Mouse (Mus musculus) ES-E14 (cell line): Measurements from ENCODE around the gene Nfatc4. TPM values are rescaled to one million over a fixed set of nuclear protein-coding genes. Genes with fewer than 3 reads are reported as not detected.

Experiments
- DNase-seq: peaks from one replicate; pipeline ENCODE4 v3.0.0-alpha.2; 2013; ENCODE audit warnings: low read depth, low spot score
- H3K27ac ChIP-seq: 2 replicates; pipeline ENCODE4 v1.5.1; 2012; ENCODE audit warnings: low read depth, mild to moderate bottlenecking, low read length, moderate library complexity, mixed read lengths; ENCODE audit not compliant: poor library complexity, insufficient read depth, severe bottlenecking
- H3K36me3 ChIP-seq: 2 replicates; pipeline ENCODE4 v1.6.1; 2012; ENCODE audit warnings: mild to moderate bottlenecking, low read length, moderate library complexity, mixed read lengths; ENCODE audit not compliant: control insufficient read depth, poor library complexity, insufficient read depth, severe bottlenecking
- H3K4me1 ChIP-seq, 2 experiments: fragments of 150-350 bp in 1 of 2; sonication (generic) in 1 of 2; 2 replicates each; pipeline ENCODE4 v1.6.1; 2012; ENCODE audit warnings: low read length in 2 of 2, mild to moderate bottlenecking in 1 of 2, mixed read lengths in 1 of 2; ENCODE audit not compliant: control insufficient read depth in 2 of 2, insufficient read depth in 2 of 2, poor library complexity in 1 of 2
- H3K4me3 ChIP-seq, 2 experiments: fragments of 150-350 bp in 1 of 2; sonication (generic) in 1 of 2; 2 replicates each; pipeline ENCODE4 v1.5.1; 2012; ENCODE audit warnings: low read length in 2 of 2, low read depth in 1 of 2, mild to moderate bottlenecking in 1 of 2, mixed read lengths in 1 of 2; ENCODE audit not compliant: insufficient read depth in 1 of 2, poor library complexity in 1 of 2, severe bottlenecking in 1 of 2
- H3K9ac ChIP-seq: 2 replicates; pipeline ENCODE4 v1.6.1; 2012; ENCODE audit warnings: low read depth, mild to moderate bottlenecking, low read length, mixed read lengths; ENCODE audit not compliant: poor library complexity, insufficient read depth, severe bottlenecking
- H3K9me3 ChIP-seq: fragments of 150-350 bp; sonication (generic); 2 replicates; pipeline ENCODE4 v1.6.1; 2012; ENCODE audit warnings: low read depth, mild to moderate bottlenecking, low read length; ENCODE audit not compliant: control insufficient read depth, insufficient read depth
- CHD2 ChIP-seq: IDR thresholded peaks from 2 replicates; pipeline ENCODE4 v1.6.1; 2014; ENCODE audit warnings: mild to moderate bottlenecking, low read depth, low read length, inconsistent platforms
- HCFC1 ChIP-seq: IDR thresholded peaks from 2 replicates; pipeline ENCODE4 v1.6.1; 2012; ENCODE audit warnings: low read length, inconsistent platforms, borderline replicate concordance; ENCODE audit not compliant: insufficient read depth
- MAFK ChIP-seq: IDR thresholded peaks from 2 replicates; pipeline ENCODE4 v1.6.1; 2014; ENCODE audit warnings: mild to moderate bottlenecking, low read depth, low read length, inconsistent platforms; ENCODE audit not compliant: insufficient read depth
- ZC3H11A ChIP-seq: IDR thresholded peaks from 2 replicates; pipeline ENCODE4 v1.6.1; 2012; ENCODE audit warnings: low read depth, mild to moderate bottlenecking, inconsistent platforms, low read length, borderline replicate concordance
- ZNF384 ChIP-seq: IDR thresholded peaks from 2 replicates; pipeline ENCODE4 v1.6.1; 2012; ENCODE audit warnings: low read depth, low read length, inconsistent platforms
- in situ Hi-C, 2 experiments: fragments of 600-800 bp; cut with MboI; formaldehyde crosslinking; loops; one replicate each; pipeline ENCODE4 v1.15.1; 2025; ENCODE audit warnings: low sequenced_read_pairs in 2 of 2, inconsistent platforms in 1 of 2; ENCODE audit not compliant: unreplicated experiment in 2 of 2
- total RNA-seq: library from RNA; depleted of rRNA; stranded (reverse); fragments of 300-350 nt; gene quantifications from 2 replicates; pipeline ENCODE4 v1.2.3, GENCODE M21; 2012; rRNA removed

Gene Nfatc4
- total RNA-seq, 1 experiment = 6.4 TPM

DNA sequence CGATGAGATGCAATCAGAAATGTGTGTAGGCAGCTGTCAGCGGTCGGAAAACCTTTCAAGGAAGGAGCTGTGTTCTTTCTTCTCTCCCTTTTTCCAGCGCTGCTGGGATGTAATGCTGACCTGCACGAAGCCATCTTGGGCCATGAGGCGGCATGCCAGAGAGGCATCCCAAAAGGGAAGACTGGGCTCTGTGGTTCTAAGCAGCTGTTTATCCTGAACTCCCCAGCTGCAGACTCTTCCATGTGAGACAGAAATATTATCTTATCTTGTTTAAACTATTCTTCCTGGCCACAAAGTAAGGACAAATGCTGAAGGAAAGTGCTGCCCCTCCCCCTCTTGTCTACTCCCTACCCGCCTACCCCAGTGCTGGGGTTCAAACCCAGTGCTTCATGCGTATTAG is 58.0 kb downstream of the Nfatc4 start:
- Histone ChIP-seq H3K9ac (no peak overlapping the region), H3K4me1 (peaks cover 3 to 27% of the 10 kb centered on the region in 2 experiments; a peak in 2 of 4 replicates), H3K27ac (no peak overlapping the region), H3K36me3 (no peaks in the 10 kb centered on the region), H3K9me3 (no peaks in the 10 kb centered on the region), H3K4me3 (no peak overlapping the region)
- TF ChIP-seq CHD2 = no peak
- TF ChIP-seq ZC3H11A = no peak
- no peak for TF ChIP-seq ZNF384
- no peak for TF ChIP-seq HCFC1
- no peak for TF ChIP-seq MAFK
- DNase-seq = no peak
- in situ Hi-C loops = no loop called here

DNA sequence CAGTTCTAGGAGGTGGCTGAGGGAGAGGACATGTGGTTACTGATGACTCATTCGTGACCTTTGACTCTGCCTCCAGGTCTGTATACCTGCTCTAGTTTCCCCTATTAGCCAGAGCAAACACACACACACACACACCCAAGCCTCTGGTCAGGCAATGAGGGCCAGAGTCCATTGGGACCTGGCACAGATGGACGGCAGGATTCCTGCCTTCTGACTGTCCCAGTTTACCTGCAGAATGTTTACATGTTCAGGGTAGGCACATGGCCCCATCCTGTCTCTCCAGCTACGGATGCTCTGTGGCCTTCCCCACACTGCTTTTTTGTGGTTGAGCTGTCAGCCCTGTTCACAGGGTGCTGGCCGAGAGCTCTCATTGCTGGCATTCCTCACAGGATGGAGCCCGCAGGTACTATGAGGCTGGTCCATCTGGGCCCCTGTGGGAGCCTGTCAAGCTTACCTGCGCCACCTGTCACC is 59.3 kb downstream of the Nfatc4 start:
- no peak overlapping the region for H3K27ac ChIP-seq
- no peak overlapping the region for H3K9ac ChIP-seq
- no peaks in the 10 kb centered on the region for H3K9me3 ChIP-seq
- H3K4me1 ChIP-seq = peaks cover 3 to 38% of the 10 kb centered on the region in 2 experiments; a peak in 2 of 4 replicates
- peaks cover 5% of the 10 kb centered on the region; the same call in 1 of the 2 replicates for H3K36me3 ChIP-seq
- DNase-seq = no peak
- H3K4me3 ChIP-seq = no peak overlapping the region
- no peak for TF ChIP-seq CHD2
- TF ChIP-seq ZC3H11A = no peak
- no peak for TF ChIP-seq ZNF384
- no peak for TF ChIP-seq HCFC1
- no peak for TF ChIP-seq MAFK
- in situ Hi-C loops = no loop called here

DNA sequence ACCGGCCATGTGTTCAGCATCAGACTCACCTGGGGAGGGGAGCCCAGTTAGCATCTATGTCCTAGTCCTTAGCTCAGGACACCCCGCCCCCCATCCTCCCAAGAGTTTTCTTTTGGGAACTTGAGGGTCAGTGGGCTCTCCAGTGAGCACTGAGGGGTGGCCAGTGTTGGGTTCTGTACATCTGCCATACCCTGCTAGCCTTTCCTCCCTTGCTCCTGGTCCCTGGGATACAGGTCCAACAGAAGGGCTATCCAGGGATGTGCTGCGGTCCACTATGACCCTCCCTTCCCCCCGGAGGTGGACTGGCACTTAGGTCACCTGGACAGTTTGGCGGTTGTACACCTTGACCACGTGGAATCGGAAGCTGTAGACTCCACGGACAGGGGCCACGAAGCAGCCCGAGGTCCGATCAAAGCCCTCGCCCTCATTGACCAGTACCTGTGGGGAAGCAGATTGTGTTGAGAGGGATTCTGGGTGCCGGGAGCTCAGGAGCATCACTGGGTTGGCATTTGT is 60.3 kb downstream of the Nfatc4 start:
- TF ChIP-seq CHD2 (no peak), MAFK (no peak), ZC3H11A (no peak), HCFC1 (no peak), ZNF384 (no peak)
- in situ Hi-C loops = no loop called here
- no peak overlapping the region for H3K27ac ChIP-seq
- no peak overlapping the region for H3K9ac ChIP-seq
- H3K4me3 ChIP-seq = no peak overlapping the region
- DNase-seq = no peak
- peaks cover 12% of the 10 kb centered on the region; the same call in 1 of the 2 replicates for H3K36me3 ChIP-seq
- H3K4me1 ChIP-seq = peaks cover 3 to 40% of the 10 kb centered on the region in 2 experiments; a peak in 2 of 4 replicates
- no peaks in the 10 kb centered on the region for H3K9me3 ChIP-seq

Other genes with a start within 250 kb of the Nfatc4 start
- 0.71 and 1.6 TPM in 2 replicates for gene Fitm1, start 247.5 kb upstream of the Nfatc4 start, total RNA-seq
- gene Psme1, start 245.0 kb upstream of the Nfatc4 start, total RNA-seq = 32.8 and 59.5 TPM in 2 replicates
- 4.9 and 9.2 TPM in 2 replicates for gene Emc9, start 237.8 kb upstream of the Nfatc4 start, total RNA-seq
- 44.0 and 74.3 TPM in 2 replicates for gene Psme2, start 232.0 kb upstream of the Nfatc4 start, total RNA-seq
- 13.1 and 33.7 TPM in 2 replicates for gene Rnf31, start 231.4 kb upstream of the Nfatc4 start, total RNA-seq
- 5.8 and 17.5 TPM in 2 replicates for gene Irf9, start 219.6 kb upstream of the Nfatc4 start, total RNA-seq
- 5.8 and 11.8 TPM in 2 replicates for gene Rec8, start 205.1 kb upstream of the Nfatc4 start, total RNA-seq
- 62.9 and 111 TPM in 2 replicates for gene Ipo4, start 187.2 kb upstream of the Nfatc4 start, total RNA-seq
- gene Gm49378, start 185.2 kb upstream of the Nfatc4 start, total RNA-seq = not detected in 2 replicates
- 41.1 and 76.1 TPM in 2 replicates for gene Tm9sf1, start 179.3 kb upstream of the Nfatc4 start, total RNA-seq
- not detected in 2 replicates for gene Tssk4, start 173.0 kb upstream of the Nfatc4 start, total RNA-seq
- gene Mdp1, start 162.6 kb upstream of the Nfatc4 start, total RNA-seq = 13.0 and 16.5 TPM in 2 replicates
- gene Gmpr2, start 151.2 kb upstream of the Nfatc4 start, total RNA-seq = 15.3 and 18.2 TPM in 2 replicates
- gene Nedd8, start 151.0 kb upstream of the Nfatc4 start, total RNA-seq = 187 and 253 TPM in 2 replicates
- gene Tinf2, start 141.3 kb upstream of the Nfatc4 start, total RNA-seq = 26.1 and 60.9 TPM in 2 replicates
- gene Tgm1, start 109.2 kb upstream of the Nfatc4 start, total RNA-seq = 13.4 and 31.6 TPM in 2 replicates
- gene Rabggta, start 100.9 kb upstream of the Nfatc4 start, total RNA-seq = 34.0 and 95.5 TPM in 2 replicates
- 9.6 and 18.0 TPM in 2 replicates for gene Dhrs1, start 77.5 kb upstream of the Nfatc4 start, total RNA-seq
- gene Nop9, start 77.5 kb upstream of the Nfatc4 start, total RNA-seq = 30.0 and 38.3 TPM in 2 replicates
- gene Cideb, start 64.7 kb upstream of the Nfatc4 start, total RNA-seq = 2.2 and 4.1 TPM in 2 replicates
- 1.5 and 7.1 TPM in 2 replicates for gene Ltb4r2, start 61.7 kb upstream of the Nfatc4 start, total RNA-seq
- gene Ltb4r1, start 57.2 kb upstream of the Nfatc4 start, total RNA-seq = 0.67 and 2.1 TPM in 2 replicates
- gene Adcy4, start 39.0 kb upstream of the Nfatc4 start, total RNA-seq = 0.27 and 0.32 TPM in 2 replicates
- gene Ripk3, start 34.3 kb upstream of the Nfatc4 start, total RNA-seq = 9.0 and 17.8 TPM in 2 replicates
- gene Nynrin, start 30.9 kb downstream of the Nfatc4 start, total RNA-seq = 7.1 and 10.4 TPM in 2 replicates
- 0.04 and 0.11 TPM in 2 replicates for gene Cbln3, start 61.2 kb downstream of the Nfatc4 start, total RNA-seq
- 7.2 and 15.8 TPM in 2 replicates for gene Khnyn, start 61.8 kb downstream of the Nfatc4 start, total RNA-seq
- gene Sdr39u1, start 77.1 kb downstream of the Nfatc4 start, total RNA-seq = 8.2 and 11.1 TPM in 2 replicates
- gene Cma1, start 121.5 kb downstream of the Nfatc4 start, total RNA-seq = not detected in 2 replicates
- gene Cma2, start 127.8 kb downstream of the Nfatc4 start, total RNA-seq = not detected in 2 replicates
- not detected in 2 replicates for gene Mcpt1, start 194.8 kb downstream of the Nfatc4 start, total RNA-seq
- not detected in 2 replicates for gene Mcpt9, start 207.4 kb downstream of the Nfatc4 start, total RNA-seq
- not detected in 2 replicates for gene Mcpt2, start 218.9 kb downstream of the Nfatc4 start, total RNA-seq
- not detected in 2 replicates for gene Mcpt4, start 239.2 kb downstream of the Nfatc4 start, total RNA-seq